Mouse (Mus musculus): ENCODE data around the gene Nfyb. TPM values are rescaled to one million over a fixed set of nuclear protein-coding genes. Genes with fewer than 3 reads are reported as not detected.
A peak's percentile ranks its signal among the peaks of the same experiment; 100 is the strongest.

Gene Nfyb
- 10 to 100 TPM; 50.2 to 63.3 TPM for total RNA-seq (2021)
- long read RNA-seq, experiment 1, transcript Nfyb-204 (8 exons, 2,554 nt), result major isoform, 16 of 72 reads
- long read RNA-seq, experiment 1, partial matches to known transcripts, result 6 of 72 reads
- long read RNA-seq, experiment 1, other reads (novel, unspliced or antisense), result 50 of 72 reads
- long read RNA-seq, experiment 2, transcript Nfyb-204 (8 exons, 2,554 nt), result major isoform, 27 of 112 reads
- long read RNA-seq, experiment 2, partial matches to known transcripts, result 5 of 112 reads
- long read RNA-seq, experiment 2, other reads (novel, unspliced or antisense), result 80 of 112 reads

DNA sequence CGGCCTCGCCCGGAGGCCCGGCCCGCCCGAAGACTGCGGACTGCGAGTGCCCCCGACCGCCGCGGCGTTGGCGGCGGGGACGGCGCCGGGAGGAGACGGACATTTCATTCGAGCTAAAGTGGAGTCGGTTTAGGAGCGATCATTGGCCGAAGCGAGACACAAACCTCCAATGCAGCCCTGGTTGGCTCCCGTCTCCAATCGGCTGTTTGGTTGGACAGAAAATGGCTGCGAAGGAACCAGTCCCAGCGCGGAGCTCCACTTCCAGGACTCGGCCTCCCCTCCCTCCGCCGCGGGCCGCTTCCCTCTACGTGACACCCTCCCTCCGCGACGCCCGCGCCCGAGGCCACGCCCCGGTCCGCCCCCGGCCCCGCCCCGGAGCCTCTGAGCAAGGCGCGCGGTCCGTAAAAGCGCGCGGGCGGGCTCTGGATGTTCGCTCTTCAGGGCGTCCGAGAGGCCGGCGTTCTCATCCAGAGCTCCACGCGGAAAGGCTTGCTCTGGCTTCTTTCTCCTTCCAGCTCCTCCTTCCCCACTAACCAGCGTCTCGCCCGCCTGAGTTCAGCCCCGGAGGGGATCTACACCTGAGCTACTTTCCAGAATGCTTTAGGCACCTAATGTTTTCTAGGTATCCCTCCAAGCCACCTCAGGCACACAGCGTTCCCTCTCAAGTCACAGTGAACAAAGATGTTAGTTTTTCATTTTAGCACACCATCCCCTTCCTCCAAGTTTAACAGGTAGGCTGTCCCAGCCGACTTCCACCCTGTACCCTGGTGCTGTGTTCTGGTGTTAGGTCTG, at the start of gene Nfyb:
Nfyb (minus strand) TSS at position 305 of the 792 bp plus-strand sequence.
- peak; percentile 95 to 98 for DNase-seq (ENCODE audit: low spot score in 2 of 2)

DNA sequence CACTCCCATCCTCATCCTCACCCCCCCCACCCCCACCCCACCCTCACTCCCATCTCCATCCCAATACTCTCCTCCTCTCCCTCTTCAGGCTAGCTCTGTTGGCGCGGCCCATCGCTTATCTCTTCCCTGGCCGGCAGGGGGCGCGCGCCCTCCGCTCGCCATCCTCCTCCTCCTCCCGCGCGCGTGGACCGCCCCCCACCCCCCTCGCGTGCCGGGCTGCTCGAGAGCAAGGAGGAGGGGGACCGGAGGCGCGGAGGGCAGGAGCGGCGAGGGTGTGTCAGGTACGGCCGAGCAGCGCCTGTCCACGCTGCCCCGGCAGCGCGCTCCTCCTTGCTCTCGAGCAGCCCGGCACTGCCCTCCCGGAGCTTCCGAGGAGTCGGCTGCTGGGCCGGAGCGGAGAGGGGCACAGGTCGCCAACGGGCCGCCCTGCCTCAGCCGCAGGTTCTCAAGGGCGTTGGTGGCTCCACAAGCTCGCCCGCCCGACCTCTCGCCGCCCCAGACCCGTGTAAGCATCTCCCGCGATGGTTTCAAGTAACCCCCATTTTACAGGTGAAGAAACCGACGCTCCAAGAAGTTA, 48.0 kb upstream of the Nfyb start:
- peak; percentile 60 to 69 for DNase-seq (ENCODE audit: low spot score in 2 of 2)

DNA sequence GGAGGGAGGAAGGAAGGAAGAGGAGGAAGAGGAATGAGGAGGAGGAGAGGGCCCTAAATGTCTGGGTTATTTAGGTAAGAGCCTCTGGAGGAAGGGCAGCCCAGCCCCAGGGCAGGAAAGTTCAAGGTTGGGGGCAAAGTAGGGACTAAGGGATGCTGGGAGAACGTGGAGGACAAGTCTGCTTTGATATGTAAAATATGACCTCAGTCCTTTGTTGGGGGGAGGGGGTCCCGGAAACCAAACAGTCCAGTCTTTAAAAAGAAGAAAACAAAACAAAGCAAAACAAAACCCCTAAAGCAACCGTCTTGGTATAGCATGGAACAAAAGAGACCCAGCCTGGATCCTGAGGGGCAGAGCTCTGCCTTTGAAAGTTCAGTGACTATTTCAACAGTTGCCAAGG, 45.4 kb upstream of the Nfyb start:
- no peak for DNase-seq (ENCODE audit: low spot score in 2 of 2)

DNA sequence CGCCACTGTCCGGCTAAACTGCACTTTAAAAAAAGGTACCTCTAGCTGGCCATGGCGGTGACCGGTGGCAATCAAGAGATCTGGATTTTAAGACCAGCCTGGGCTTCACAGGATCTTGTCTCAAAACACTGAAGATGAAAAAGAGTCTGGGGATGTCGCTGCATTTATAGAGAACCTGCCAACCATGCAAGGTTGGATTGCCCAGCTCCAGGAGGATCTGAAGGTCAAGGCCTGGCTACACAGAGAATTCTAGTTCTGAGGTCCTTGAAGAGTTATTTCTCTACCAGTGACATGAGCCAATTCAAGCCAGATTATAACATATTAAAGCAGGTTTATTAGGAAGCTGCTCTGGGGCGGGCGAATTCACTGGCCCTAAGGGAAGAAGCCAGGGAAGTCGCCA, 44.9 kb upstream of the Nfyb start:
- no peak for DNase-seq (ENCODE audit: low spot score in 2 of 2)

DNA sequence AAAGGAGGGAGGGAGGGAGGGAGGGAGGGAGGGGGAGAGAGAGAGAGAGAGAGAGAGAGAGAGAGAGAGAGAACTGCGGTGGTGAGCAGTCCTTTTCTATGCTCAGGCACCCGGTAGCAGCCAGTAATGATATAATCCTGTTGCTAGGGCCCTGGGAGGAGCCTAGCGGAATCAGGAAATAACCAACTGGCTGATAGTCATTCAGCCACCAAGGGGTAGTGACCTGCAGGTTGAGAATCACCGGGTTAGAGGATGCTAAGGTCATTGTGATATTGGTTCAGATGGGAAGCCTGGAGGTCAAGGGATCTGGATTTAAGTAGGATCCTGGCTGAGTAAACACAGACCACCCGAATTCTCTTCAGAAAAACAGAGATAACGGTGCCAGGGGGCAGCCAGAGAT, 44.2 kb upstream of the Nfyb start:
- DNase-seq (ENCODE audit: low spot score in 2 of 2), result no peak

DNA sequence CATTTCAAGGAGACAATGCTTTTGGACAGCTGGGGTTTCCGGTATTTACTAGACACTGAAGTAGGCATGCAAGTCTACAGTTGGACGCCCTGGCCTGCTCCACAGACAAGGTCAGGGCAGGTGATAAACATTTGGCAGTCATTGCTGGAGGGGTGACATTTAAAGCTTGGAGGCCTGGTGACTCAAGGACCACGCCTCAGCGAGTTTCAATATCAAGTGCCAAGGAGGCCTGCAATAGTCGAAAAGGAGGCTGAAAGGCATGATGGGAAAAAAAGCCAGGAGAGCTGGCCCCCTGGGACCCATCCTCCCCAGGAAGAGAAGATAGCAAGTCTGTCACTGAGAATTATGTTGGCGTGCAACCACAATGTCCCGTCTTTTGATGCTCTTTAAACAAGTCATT, 43.3 kb upstream of the Nfyb start:
- no peak for DNase-seq (ENCODE audit: low spot score in 2 of 2)

DNA sequence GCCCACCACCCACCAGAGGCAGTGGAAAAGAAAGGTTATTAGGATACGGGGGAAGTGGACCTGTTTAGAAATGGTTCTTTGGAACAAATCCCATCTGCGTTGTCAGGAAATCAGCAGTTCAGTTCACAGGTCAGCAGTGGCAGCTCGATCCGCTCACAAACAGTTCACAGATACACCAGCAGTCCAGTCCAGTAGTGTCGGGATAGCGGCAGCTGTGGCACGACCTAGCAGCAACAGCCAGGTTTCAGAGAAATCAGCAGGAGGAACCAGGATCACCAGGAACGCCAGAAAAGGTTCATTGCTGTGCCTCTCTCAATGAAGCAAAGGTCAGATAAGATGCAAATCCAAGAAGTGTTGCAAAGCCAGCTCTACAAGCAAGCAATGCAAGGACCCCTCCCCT, 42.5 kb upstream of the Nfyb start:
- DNase-seq (ENCODE audit: low spot score in 2 of 2), result no peak

DNA sequence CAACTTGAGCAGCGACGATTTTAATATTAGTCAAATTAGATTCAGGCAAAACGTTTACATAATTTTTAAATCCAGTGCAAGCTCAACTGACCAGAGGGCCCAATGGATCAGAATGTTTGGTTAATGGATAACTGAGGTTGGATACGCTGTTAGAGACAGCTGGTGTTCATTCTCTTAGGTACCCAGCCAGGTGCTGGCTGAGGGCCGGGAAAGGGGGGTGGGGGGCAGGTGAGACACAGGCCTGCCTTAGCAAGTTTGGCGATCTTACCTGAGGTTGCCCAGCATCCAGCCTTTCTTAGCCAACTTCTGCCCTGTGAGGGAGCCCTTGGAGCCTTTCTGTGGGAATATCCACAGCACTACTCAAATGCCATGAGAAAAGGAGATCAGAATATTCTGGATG, 41.2 kb upstream of the Nfyb start:
- DNase-seq (ENCODE audit: low spot score in 2 of 2), result no peak

DNA sequence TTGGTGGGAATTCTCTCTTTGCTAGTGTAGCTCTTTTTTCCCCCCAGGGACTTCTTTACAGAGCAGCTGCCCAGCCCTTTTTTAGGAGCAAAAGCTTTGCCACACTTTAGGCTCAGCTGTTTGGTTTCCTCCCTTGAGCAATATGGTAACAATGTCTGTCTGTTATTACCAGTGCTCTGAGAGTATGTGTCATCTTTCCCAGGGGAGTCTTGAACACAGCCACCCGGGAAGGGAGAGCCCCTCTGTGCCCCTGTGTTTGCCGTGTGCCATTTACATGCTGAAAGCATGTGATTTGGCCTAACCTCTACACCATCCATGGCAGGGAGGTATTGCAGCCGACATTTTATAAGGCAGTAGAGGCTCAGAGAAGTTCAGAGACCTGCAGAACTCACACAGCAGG, 40.5 kb upstream of the Nfyb start:
- DNase-seq (ENCODE audit: low spot score in 2 of 2), result no peak

DNA sequence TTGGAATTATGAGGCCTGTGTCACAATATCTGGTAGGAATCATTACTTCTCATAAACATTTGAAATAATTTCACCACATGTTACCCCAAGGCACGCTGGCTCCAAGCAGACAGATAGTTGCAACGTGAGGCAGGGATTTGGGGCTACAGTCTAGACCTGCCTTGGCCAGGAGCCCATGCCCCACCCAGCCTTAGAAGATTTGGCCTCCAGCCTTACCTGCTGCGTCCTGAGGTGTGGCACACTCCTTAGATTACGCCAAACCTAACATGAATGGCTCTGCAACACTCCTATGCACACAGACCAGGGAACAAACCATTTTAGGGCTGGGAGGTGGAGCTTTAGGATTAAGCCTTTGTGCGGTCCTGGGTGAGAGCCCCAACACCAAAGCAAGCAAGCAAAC, 36.1 kb upstream of the Nfyb start:
- DNase-seq (ENCODE audit: low spot score in 2 of 2), result no peak

DNA sequence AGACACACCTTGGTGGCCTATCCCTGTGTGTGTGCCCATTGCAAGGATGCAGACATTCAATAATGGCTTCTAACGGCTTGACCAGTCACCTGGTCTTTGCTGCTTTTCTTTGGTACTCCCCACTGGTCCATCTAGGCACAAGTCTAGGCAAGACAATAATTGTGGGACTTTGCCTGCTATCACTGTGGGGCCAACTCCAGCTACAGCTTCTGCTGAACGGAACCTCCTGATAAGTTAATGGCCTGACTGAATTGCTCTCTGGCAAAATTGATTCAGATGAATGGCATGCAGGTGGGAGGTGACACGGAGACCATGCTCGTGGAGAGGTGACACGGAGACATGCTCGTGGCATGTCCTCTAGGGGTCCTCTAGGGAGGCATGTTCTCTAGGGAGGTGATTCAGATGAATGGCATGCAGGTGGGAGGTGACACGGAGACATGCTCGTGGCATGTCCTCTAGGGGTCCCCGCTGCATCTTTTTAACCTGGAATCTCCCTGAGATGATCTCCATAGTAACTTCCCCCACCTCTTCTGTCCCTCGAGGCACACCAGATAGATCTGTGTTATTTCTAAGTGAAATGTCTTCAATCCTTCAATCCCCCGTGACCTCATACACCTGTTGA, 34.5 kb upstream of the Nfyb start:
- DNase-seq (ENCODE audit: low spot score in 2 of 2), result no peak

DNA sequence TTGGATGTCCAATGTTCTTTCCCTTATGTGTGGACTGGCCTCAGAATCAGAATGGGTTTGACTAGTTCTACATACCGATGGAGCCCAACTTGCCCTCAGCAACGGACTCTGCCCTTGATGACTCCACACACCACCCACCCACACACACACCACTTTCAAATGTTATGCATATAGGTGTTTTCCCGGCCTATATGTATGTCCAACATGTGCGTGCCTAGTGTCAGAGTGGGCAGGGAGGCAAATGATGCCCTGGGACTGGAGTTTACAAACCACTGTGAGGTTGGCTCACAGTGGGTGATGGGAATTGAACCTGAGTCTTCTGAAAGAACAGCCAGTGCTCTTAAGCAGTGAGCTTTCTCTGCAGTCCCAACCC, 33.2 kb upstream of the Nfyb start:
- DNase-seq (ENCODE audit: low spot score in 2 of 2), result no peak

DNA sequence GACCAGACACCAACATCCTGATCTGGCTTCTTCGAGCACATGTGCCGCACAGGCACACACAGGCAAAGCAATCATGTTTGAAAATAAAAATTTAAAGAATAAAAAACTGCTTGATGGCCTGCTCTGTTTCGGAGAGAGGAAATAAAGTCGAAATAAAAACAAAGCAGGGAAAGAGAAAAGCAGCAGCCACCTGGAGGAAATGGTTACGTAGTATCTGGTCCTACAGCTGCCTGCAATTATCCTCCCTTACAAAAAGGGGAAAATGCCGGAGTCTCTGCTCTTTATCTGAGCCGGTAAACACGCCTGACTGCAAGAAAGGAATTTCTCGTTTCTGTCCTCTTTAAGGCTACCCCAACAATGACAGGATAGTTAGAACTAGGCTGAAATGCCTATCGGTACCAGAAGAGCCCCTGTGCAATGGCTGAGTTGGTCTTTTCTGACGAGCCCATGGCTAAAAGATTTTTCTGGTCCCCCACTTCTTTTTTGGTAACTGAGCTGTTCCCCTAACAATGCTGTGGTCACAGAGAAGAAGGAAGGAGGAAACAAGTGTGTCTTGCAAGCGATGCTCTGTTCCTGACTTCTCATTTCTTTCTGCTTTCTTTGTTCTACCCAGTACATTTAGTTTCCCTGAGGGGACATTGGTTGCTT, 32.7 kb upstream of the Nfyb start:
- DNase-seq (ENCODE audit: low spot score in 2 of 2), result no peak

DNA sequence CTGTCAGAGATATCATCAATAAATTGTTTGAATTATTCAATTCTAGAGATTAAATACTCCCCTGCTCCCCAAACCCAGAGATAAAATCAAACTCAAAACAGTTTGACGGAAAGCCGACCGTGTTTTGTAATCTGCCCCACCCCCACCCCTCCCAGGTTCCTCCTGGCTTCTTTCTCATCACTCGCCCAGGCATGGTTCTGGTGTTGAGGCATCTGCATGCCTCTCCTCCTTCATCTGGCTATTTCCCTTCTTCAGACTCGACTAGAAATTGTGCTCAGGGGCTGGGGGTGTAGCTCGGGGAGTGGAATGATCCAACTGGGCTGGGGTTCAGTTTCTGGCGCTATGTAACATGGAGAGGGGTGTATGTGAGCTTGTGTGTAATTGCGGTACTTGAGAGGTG, 31.8 kb upstream of the Nfyb start:
- no peak for DNase-seq (ENCODE audit: low spot score in 2 of 2)

DNA sequence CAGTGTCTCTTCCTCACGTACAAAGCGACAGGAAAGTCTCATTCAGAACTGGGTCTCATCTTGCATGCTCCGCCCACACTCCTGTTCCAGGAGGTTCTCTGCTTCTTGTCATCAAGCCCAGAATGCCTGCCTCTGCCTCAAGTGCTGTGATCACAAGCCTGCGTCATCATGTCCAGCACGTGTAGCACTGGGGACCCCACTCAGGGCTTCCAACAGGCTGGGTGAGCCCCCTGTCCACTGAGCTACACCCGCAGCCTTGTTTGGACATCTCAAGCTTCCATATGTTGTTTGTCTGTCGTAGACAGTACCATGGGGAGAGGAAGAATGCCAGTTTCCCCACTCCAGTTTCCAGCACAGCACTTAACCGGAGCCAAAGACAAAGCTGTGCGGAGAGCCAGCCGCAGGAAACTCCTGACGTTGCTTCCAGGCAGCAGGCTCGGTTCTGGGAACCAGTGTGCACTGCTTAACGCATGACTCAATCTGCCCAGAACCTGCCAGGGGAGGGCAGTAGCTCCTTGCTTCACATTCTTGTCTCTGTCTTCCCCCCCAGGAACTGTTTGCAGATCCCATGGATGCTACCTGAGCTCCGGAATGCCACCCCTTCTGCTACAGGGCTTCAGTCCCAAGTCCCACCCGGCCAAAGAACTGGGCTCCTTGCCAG, 31.3 kb upstream of the Nfyb start:
- DNase-seq (ENCODE audit: low spot score in 2 of 2), result peak; percentile 60 to 72

DNA sequence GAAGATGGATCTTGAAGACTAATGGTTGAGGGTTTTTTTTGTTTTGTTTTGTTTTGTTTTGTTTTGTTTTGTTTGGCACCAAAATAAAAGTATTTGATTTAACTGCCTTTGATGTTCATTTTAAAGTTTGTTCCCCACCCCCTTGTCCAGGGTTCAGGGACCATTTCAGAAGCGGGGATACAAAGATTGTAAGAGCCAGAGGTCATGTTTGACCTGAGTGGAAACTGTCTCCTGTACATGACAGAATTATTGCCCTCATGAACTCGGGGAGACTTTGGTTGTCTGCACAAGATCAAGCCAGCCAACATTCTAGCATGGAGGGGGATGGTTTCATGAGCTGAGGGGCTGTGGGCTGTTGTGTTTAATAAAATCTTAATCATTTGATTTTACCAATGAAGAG, 28.4 kb upstream of the Nfyb start:
- no peak for DNase-seq (ENCODE audit: low spot score in 2 of 2)

DNA sequence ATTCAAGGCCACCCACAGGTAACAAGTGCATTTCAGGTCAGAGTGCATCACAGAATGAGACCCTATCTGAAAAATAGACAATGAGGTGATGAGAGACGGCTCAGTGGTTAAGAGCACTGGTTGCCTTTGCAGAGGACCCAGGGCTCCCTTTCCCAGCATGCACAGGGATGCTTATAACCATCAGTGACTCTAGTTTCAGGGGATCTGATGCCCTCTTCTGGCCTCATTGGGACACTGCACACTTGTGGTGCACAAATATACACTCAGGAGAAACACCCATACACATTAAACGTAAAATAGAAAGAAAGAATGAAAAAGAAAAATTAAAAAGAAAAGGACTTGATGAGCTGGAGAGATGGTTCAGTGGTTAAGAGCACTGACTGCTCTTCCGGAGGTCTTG, 27.8 kb upstream of the Nfyb start:
- no peak for DNase-seq (ENCODE audit: low spot score in 2 of 2)

DNA sequence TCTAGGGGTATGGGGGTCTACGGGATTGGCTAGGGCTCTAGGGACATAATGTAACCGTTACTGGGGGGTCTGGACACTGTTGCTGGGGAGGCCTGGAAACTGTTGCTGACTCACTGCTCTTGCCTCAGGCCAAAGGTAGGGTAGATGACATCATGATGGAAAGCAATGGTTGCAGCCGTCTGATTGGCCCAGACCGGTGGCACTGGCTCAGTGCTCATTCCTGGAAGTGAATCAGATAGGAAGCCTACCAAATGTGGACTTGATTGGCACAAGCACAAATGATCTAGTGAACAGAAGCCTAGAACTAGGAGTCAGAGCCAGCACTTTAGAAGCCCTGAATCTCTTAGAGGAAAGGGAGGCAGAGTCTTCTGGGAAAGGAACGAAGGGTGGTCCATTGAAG, 26.6 kb upstream of the Nfyb start:
- DNase-seq (ENCODE audit: low spot score in 2 of 2), result no peak

DNA sequence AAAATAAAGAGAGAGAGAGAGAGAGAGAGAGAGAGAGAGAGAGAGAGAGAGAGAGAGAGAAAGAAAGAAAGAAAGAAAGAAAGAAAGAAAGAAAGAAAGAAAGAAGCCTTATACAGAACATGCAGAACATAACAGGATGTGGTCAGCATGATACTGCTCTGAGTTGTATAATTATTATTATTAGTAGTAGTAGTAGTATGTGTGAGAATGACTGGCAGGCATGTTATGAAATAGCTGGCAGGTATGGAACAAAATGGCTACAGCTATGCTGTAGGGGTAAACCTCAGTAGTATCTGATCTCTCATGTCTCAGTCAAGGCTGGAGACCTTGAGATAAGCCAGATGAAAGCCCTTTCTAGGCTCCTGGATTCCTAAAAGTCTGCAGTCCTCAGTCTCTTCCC, 25.2 kb upstream of the Nfyb start:
- DNase-seq (ENCODE audit: low spot score in 2 of 2), result no peak

DNA sequence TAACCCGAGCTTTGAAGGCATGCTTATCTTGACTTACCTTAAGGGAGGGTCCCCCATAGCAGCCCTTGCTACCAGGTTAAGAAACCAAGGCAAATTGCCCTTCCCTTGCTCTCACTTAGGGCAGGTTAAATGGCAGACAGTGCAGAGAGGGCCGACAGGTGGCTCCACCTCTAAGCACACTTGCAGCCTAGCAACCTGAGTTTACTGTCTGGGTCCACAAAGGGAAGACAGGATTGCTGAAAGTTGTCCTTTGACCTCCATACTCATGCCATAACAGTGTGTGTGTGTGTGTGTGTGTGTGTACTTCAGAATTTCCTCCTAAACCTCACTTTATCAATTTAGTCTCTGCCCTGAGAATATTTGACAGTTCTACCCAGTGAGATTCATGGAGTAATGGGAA, 18.5 kb upstream of the Nfyb start:
- DNase-seq (ENCODE audit: low spot score in 2 of 2), result no peak

DNA sequence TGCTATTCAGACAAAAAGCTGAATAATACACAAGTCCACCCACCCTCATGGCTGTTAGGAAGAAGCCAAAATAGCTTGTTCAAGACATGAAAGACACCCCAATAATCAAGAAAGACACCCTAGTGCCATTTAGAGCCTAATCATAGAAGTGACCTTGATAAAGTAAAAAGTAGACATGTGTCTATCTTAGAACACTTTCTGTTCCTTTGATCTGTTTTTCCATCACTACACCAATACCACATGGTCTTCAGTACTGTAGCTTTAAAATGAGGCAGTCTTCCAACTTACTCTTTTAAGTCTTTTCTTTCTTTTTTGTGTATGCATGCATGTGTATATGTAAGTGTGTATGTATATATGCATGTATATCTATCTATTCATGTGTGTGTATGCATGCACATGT, 16.9 kb upstream of the Nfyb start:
- DNase-seq (ENCODE audit: low spot score in 2 of 2), result no peak
